Mouse (Mus musculus) thymus, adult 2 months (tissue): ENCODE results near the gene Gm5862.
"Not testable (repeated sequence)": the region's sequence is repeated elsewhere in the genome, so short reads cannot be mapped to it uniquely, and the experiment has no call there.

ENCODE experiments used
- CTCF ChIP-seq: fragments of 200-500 bp; IDR thresholded peaks from 2 replicates; pipeline ENCODE4 v1.5.1; 2012; ENCODE audit warnings: mild to moderate bottlenecking, control low read depth, low read length, moderate library complexity, borderline replicate concordance; ENCODE audit not compliant: control insufficient read depth, poor library complexity, insufficient read depth; ENCODE audit errors: extremely low read depth
- POLR2A ChIP-seq: fragments of 200-500 bp; IDR thresholded peaks from 2 replicates; pipeline ENCODE4 v1.6.1; 2012; ENCODE audit warnings: mild to moderate bottlenecking, low read length, control low read depth, moderate library complexity; ENCODE audit not compliant: control insufficient read depth, poor library complexity, insufficient read depth; ENCODE audit errors: extremely low read depth

- TF ChIP-seq CTCF, POLR2A: not testable (repeated sequence)
Measured at GRCm38 (mm10) chr5:26022816-26023215, at the start of gene Gm5862.
